Mouse (Mus musculus) A20 (cell line): Measurements from ENCODE around the gene Pnmt.
A peak's percentile ranks its signal among the peaks of the same experiment; 100 is the strongest.

ENCODE experiments used
- DNase-seq: peaks from one replicate; pipeline ENCODE4 v3.0.0-alpha.2; 2011; ENCODE audit warnings: low read depth, low spot score

Pnmt gene

GRCm38 (mm10) chr11:98385638-98386585 lies at the start of gene Pnmt:
Gene Pnmt (plus strand): TSS chr11:98386450.
- DNase-seq: no peak

- no peak for DNase-seq
These were observed 47.7 kb upstream of the Pnmt start for GRCm38 (mm10) chr11:98338507-98338961.

- DNase-seq: no peak
These were observed 47.2 kb upstream of the Pnmt start for GRCm38 (mm10) chr11:98339071-98339501.

- peak; percentile 55 for DNase-seq
These were observed 46.5 kb upstream of the Pnmt start for GRCm38 (mm10) chr11:98339679-98340287.

- no peak for DNase-seq
These were observed 45.7 kb upstream of the Pnmt start for GRCm38 (mm10) chr11:98340597-98340996.

GRCm38 (mm10) chr11:98341174-98341573 lies 45.1 kb upstream of the Pnmt start:
- DNase-seq: no peak

GRCm38 (mm10) chr11:98342000-98342945 lies 44.0 kb upstream of the Pnmt start:
- DNase-seq: peak; percentile 87

GRCm38 (mm10) chr11:98345253-98345652 lies 41.0 kb upstream of the Pnmt start:
- peak; percentile 85 for DNase-seq

GRCm38 (mm10) chr11:98346168-98346567 lies 40.1 kb upstream of the Pnmt start:
- DNase-seq: peak; percentile 17

- DNase-seq: no peak
These were observed 38.7 kb upstream of the Pnmt start for GRCm38 (mm10) chr11:98347385-98348082.

GRCm38 (mm10) chr11:98348083-98348961 lies 37.9 kb upstream of the Pnmt start, which contains the start of gene Ppp1r1b:
Gene Ppp1r1b (plus strand): TSS chr11:98348404.
- DNase-seq: no peak

GRCm38 (mm10) chr11:98349308-98349707 lies 36.9 kb upstream of the Pnmt start:
- DNase-seq: no peak

- DNase-seq: no peak
These were observed 33.8 kb upstream of the Pnmt start for GRCm38 (mm10) chr11:98352272-98352990.

- no peak for DNase-seq
These were observed 32.5 kb upstream of the Pnmt start for GRCm38 (mm10) chr11:98353651-98354211.

GRCm38 (mm10) chr11:98354445-98354844 lies 31.8 kb upstream of the Pnmt start:
- no peak for DNase-seq

GRCm38 (mm10) chr11:98355732-98356299 lies 30.4 kb upstream of the Pnmt start:
- DNase-seq: peak; percentile 79

- DNase-seq: no peak
These were observed 29.4 kb upstream of the Pnmt start for GRCm38 (mm10) chr11:98356625-98357394.
